In genomic region chr17:31563632-31564014, GRCm38 (mm10) we compare ENCODE assay signal across 8 mouse cellular contexts. TPM values are rescaled to one million over a fixed set of nuclear protein-coding genes. Genes with fewer than 3 reads are reported as not detected.
A peak's percentile ranks its signal among the peaks of the same experiment; 100 is the strongest.
DNase-seq lines count a peak whose midpoint lies in the region; ATAC-seq and TF ChIP-seq lines count a peak whose summit lies in the region.

No protein-coding gene starts in this region.

- TF ChIP-seq CTCF in midbrain, postnatal 0 days (IDR thresholded peaks at IDR 0.05), result no peak

- H3K4me1 ChIP-seq in forebrain, embryonic 13.5 days, result peaks cover 36% of the 10 kb centered on the region
- H3K4me1 ChIP-seq in intestine, embryonic 14.5 days (replicated peaks; ENCODE audit: control insufficient read depth, insufficient read depth, low read length), result peaks cover 27% of the 10 kb centered on the region
- H3K4me1 ChIP-seq in limb, embryonic 14.5 days (ENCODE audit: control insufficient read depth, insufficient read depth, low read length), result peaks cover 25% of the 10 kb centered on the region
- H3K4me1 ChIP-seq in midbrain, postnatal 0 days (ENCODE audit: insufficient read depth, low read length), result peaks cover 27% of the 10 kb centered on the region

- H3K36me3 ChIP-seq in forebrain, embryonic 13.5 days (ENCODE audit: poor library complexity, severe bottlenecking), result no peaks in the 10 kb centered on the region
- H3K36me3 ChIP-seq in intestine, embryonic 14.5 days (ENCODE audit: control insufficient read depth, insufficient read depth, low read length), result no peaks in the 10 kb centered on the region
- H3K36me3 ChIP-seq in limb, embryonic 14.5 days (ENCODE audit: control insufficient read depth, insufficient read depth, low read length), result no peaks in the 10 kb centered on the region; the same call in 1 of the 2 replicates
- no peaks in the 10 kb centered on the region for H3K36me3 ChIP-seq in midbrain, postnatal 0 days (ENCODE audit: insufficient read depth, low read length)

- no peak for TF ChIP-seq POLR2A in limb, embryonic 14.5 days (IDR thresholded peaks at IDR 0.05; ENCODE audit: borderline replicate concordance, extremely low read depth, insufficient read depth, insufficient read length)

- H3K4me3 ChIP-seq in forebrain, embryonic 13.5 days, result peak overlapping the region; percentile 36
- H3K4me3 ChIP-seq in intestine, embryonic 14.5 days (ENCODE audit: low read depth, low read length), result peak overlapping the region; percentile 37
- peak overlapping the region; percentile 37 for H3K4me3 ChIP-seq in limb, embryonic 14.5 days (replicated peaks; ENCODE audit: low read length)
- peak overlapping the region; percentile 27 for H3K4me3 ChIP-seq in midbrain, postnatal 0 days (ENCODE audit: low read depth, low read length)

- no peaks in the 10 kb centered on the region for H3K27me3 ChIP-seq in forebrain, embryonic 13.5 days
- no peaks in the 10 kb centered on the region for H3K27me3 ChIP-seq in intestine, embryonic 14.5 days (replicated peaks; ENCODE audit: control insufficient read depth, insufficient read depth, low read length)
- H3K27me3 ChIP-seq in limb, embryonic 14.5 days (ENCODE audit: control insufficient read depth, insufficient read depth, low read length), result no peaks in the 10 kb centered on the region
- H3K27me3 ChIP-seq in midbrain, postnatal 0 days (ENCODE audit: insufficient read depth, low read length), result no peaks in the 10 kb centered on the region

- ATAC-seq in forebrain, embryonic 13.5 days, result 0 out of 2 replicates have a peak, but pooled peaks have one; percentile 1
- ATAC-seq in intestine, embryonic 14.5 days (replicated peaks; ENCODE audit: low FRiP score, low TSS enrichment, low read depth), result no peak
- ATAC-seq in limb, embryonic 14.5 days (ENCODE audit: low FRiP score, low read depth), result no peak
- no peak for ATAC-seq in midbrain, postnatal 0 days (ENCODE audit: low FRiP score)

- peak overlapping the region; percentile 66 for H3K9ac ChIP-seq in forebrain, embryonic 13.5 days
- H3K9ac ChIP-seq in intestine, embryonic 14.5 days (ENCODE audit: low read length), result peak overlapping the region; percentile 56
- peak overlapping the region; percentile 64 for H3K9ac ChIP-seq in limb, embryonic 14.5 days (ENCODE audit: low read depth, low read length, severe bottlenecking)
- peak overlapping the region; percentile 8 for H3K9ac ChIP-seq in midbrain, postnatal 0 days (replicated peaks; ENCODE audit: low read length, poor library complexity, severe bottlenecking)

- H3K4me2 ChIP-seq in forebrain, embryonic 13.5 days, result peak overlapping the region; percentile 63
- peak overlapping the region; percentile 62 for H3K4me2 ChIP-seq in intestine, embryonic 14.5 days (ENCODE audit: low read length)
- peak overlapping the region; percentile 60 for H3K4me2 ChIP-seq in limb, embryonic 14.5 days (replicated peaks; ENCODE audit: low read depth, low read length, severe bottlenecking)
- H3K4me2 ChIP-seq in midbrain, postnatal 0 days (ENCODE audit: low read depth, low read length, poor library complexity, severe bottlenecking), result peak overlapping the region; percentile 58

- WGBS in forebrain, embryonic 13.5 days, result 22% methylated on average over 12 of the region's 12 CpGs
- WGBS in intestine, embryonic 14.5 days, result 16% methylated on average over 12 of the region's 12 CpGs
- WGBS in limb, embryonic 14.5 days, result 16% methylated on average over 12 of the region's 12 CpGs
- 11% methylated on average over 12 of the region's 12 CpGs for WGBS in midbrain, postnatal 0 days

- peak; percentile 60 to 85 for DNase-seq in adrenal gland, adult (ENCODE audit: inconsistent age in 2 of 2, low spot score in 1 of 2)
- no peak for DNase-seq in adrenal gland, postnatal 4 days (ENCODE audit: low spot score in 2 of 2)
- DNase-seq in c-Kit-positive CD71-positive TER-119-negative erythroid progenitor cells, embryonic 14.5 days (ENCODE audit: low read depth), result peak; percentile 21
- no peak for DNase-seq in intestine, embryonic 14.5 days (ENCODE audit: low spot score)
- DNase-seq in limb, embryonic 14.5 days (ENCODE audit: low spot score), result no peak
- peak; percentile 32 for DNase-seq in midbrain, postnatal 0 days (ENCODE audit: low spot score)
- peak; percentile 19 to 44 for DNase-seq in thymus, adult 18-20 months

- peak overlapping the region; percentile 81 for H3K27ac ChIP-seq in forebrain, embryonic 13.5 days
- H3K27ac ChIP-seq in intestine, embryonic 14.5 days (ENCODE audit: low read depth), result peak overlapping the region; percentile 92
- peak overlapping the region; percentile 86 for H3K27ac ChIP-seq in limb, embryonic 14.5 days (replicated peaks; ENCODE audit: low read depth, low read length)
- peak overlapping the region; percentile 69 for H3K27ac ChIP-seq in midbrain, postnatal 0 days (ENCODE audit: low read depth, low read length)

- no peaks in the 10 kb centered on the region for H3K9me3 ChIP-seq in forebrain, embryonic 13.5 days (replicated peaks)
- H3K9me3 ChIP-seq in intestine, embryonic 14.5 days (ENCODE audit: control insufficient read depth, low read length), result no peaks in the 10 kb centered on the region
- H3K9me3 ChIP-seq in limb, embryonic 14.5 days (ENCODE audit: control insufficient read depth, low read length), result no peaks in the 10 kb centered on the region
- no peaks in the 10 kb centered on the region for H3K9me3 ChIP-seq in midbrain, postnatal 0 days (ENCODE audit: low read length)

RNA-seq across cellular contexts. Expression of gene Pknox1, which starts 0.9 kb away (rescaled TPM):
- total RNA-seq in adrenal gland, postnatal 4 days (2021), result 10 to 100 TPM; 22.0 to 26.7 TPM
- 29.6 and 30.5 TPM in 2 replicates for polyA plus RNA-seq in forebrain, embryonic 13.5 days (2015; fragmentation: Nextera tagmentation; extraction: Ambion mirVana)
- 39.4 and 43.5 TPM in 2 replicates for polyA plus RNA-seq in intestine, embryonic 14.5 days (2014; fragmentation: Nextera tagmentation; extraction: Ambion mirVana)
- 30.1 and 34.6 TPM in 2 replicates for polyA plus RNA-seq in limb, embryonic 14.5 days (2012; rRNA removed)
- polyA plus RNA-seq in limb, embryonic 14.5 days (2014; fragmentation: Nextera tagmentation; extraction: Ambion mirVana), result 35.8 and 39.4 TPM in 2 replicates
- 18.3 and 22.7 TPM in 2 replicates for total RNA-seq in midbrain, postnatal 0 days (2014; rRNA removed)
- 14.3 and 14.9 TPM in 2 replicates for polyA plus RNA-seq in midbrain, postnatal 0 days (2015; fragmentation: Nextera tagmentation; extraction: Ambion mirVana)

RNA-seq across cellular contexts. Expression of gene Ndufv3, which starts 43.7 kb away (rescaled TPM):
- 100 to 1,000 TPM; 359 to 397 TPM for total RNA-seq in adrenal gland, postnatal 4 days (2021)
- 340 and 354 TPM in 2 replicates for polyA plus RNA-seq in forebrain, embryonic 13.5 days (2015; fragmentation: Nextera tagmentation; extraction: Ambion mirVana)
- polyA plus RNA-seq in intestine, embryonic 14.5 days (2014; fragmentation: Nextera tagmentation; extraction: Ambion mirVana), result 386 and 427 TPM in 2 replicates
- polyA plus RNA-seq in limb, embryonic 14.5 days (2012; rRNA removed), result 86.4 and 103 TPM in 2 replicates
- 277 and 285 TPM in 2 replicates for polyA plus RNA-seq in limb, embryonic 14.5 days (2014; fragmentation: Nextera tagmentation; extraction: Ambion mirVana)
- total RNA-seq in midbrain, postnatal 0 days (2014; rRNA removed), result 221 and 257 TPM in 2 replicates
- polyA plus RNA-seq in midbrain, postnatal 0 days (2015; fragmentation: Nextera tagmentation; extraction: Ambion mirVana), result 513 and 552 TPM in 2 replicates

RNA-seq across cellular contexts. Expression of gene Wdr4, which starts 43.8 kb away (rescaled TPM):
- 10 to 100 TPM; 31.4 to 33.7 TPM for total RNA-seq in adrenal gland, postnatal 4 days (2021)
- polyA plus RNA-seq in forebrain, embryonic 13.5 days (2015; fragmentation: Nextera tagmentation; extraction: Ambion mirVana), result 37.9 and 43.6 TPM in 2 replicates
- polyA plus RNA-seq in intestine, embryonic 14.5 days (2014; fragmentation: Nextera tagmentation; extraction: Ambion mirVana), result 49.1 and 53.1 TPM in 2 replicates
- 45.0 and 52.6 TPM in 2 replicates for polyA plus RNA-seq in limb, embryonic 14.5 days (2012; rRNA removed)
- polyA plus RNA-seq in limb, embryonic 14.5 days (2014; fragmentation: Nextera tagmentation; extraction: Ambion mirVana), result 29.6 and 31.5 TPM in 2 replicates
- total RNA-seq in midbrain, postnatal 0 days (2014; rRNA removed), result 66.0 and 66.8 TPM in 2 replicates
- 27.0 and 29.3 TPM in 2 replicates for polyA plus RNA-seq in midbrain, postnatal 0 days (2015; fragmentation: Nextera tagmentation; extraction: Ambion mirVana)

Comparison
In these comparisons a context has a peak if more than half of its experiments do, and no peak if none do; other contexts are left out.
1. DNase-seq: peak in adrenal gland, adult (2 of 2), c-Kit-positive CD71-positive TER-119-negative erythroid progenitor cells, embryonic 14.5 days (single experiment), midbrain, postnatal 0 days (single experiment) and thymus, adult 18-20 months (2 of 2); none in adrenal gland, postnatal 4 days (0 of 2), intestine, embryonic 14.5 days (single experiment) and limb, embryonic 14.5 days (single experiment).
2. H3K9ac ChIP-seq: peak in every context shown above with its lines; median percentile 66 in forebrain, embryonic 13.5 days; 64 in limb, embryonic 14.5 days; 56 in intestine, embryonic 14.5 days; 8 in midbrain, postnatal 0 days.
3. Peak in every context shown above with its lines, with median percentiles within 50 percentile points of each other: H3K27ac ChIP-seq, H3K4me2 ChIP-seq and H3K4me3 ChIP-seq.